Mouse (Mus musculus): ENCODE measurements at regions not wholly inside any gene's neighbourhood (a gene's known extent, or its start where the extent isn't known, plus 50 kb on each side); places are given as distances from the start of the nearest gene placed in this dataset.
"Not testable (repeated sequence)": the region's sequence is repeated elsewhere in the genome, so short reads cannot be mapped to it uniquely, and the experiment has no call there.

DNA sequence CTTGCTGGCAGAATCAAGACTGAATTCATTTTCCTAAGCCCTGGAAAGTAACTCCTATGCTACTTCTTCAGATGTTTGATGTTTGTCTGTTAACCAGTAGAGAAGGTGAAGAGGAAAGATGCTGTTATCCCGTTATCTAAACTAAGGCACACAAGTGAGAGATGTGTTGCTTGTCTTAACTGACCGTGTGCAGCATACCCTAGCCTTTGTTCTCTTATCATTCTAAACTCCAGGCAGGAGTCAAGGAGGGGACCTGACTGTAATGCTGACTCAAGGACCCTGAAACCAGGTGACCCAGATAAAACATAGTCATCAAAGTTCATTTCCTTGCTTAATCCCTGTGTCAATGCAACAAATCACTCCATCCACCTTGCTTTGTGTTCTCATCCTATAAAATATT lies 136.7 kb downstream of the Car2 start:
- no peak for DNase-seq (ENCODE audit: low spot score)

DNA sequence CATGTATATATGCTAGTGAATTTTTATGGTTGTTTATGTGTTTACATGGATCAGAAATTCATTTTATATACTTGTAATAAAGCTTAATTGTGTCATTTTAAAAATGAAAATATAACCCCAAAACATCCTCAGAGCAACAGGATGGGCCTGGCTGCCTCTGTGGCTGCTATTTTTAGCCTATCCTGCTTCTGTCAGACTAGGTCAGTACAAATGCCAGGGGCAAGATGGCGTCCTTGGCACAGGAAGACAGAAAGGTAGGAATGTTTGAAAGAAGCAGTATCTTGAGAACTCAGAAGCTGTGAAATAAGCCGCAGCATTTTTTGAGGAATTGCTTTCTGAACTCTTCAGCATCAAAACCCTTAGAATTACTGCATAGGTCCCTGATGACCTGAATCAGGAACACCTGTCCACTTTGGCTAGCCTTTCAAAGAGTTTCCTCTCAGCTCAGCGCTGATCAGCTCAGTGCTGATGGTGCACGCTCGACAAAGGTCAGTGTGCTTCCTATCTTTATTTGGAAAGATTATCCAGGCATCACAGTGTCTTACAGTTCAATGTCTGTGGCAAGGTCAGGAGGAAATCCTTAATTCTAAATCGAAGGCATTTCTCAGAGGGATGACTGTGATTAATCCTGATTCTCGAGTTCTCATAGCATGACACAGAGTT lies 154.9 kb downstream of the Car2 start:
- no peak for DNase-seq (ENCODE audit: low spot score)

DNA sequence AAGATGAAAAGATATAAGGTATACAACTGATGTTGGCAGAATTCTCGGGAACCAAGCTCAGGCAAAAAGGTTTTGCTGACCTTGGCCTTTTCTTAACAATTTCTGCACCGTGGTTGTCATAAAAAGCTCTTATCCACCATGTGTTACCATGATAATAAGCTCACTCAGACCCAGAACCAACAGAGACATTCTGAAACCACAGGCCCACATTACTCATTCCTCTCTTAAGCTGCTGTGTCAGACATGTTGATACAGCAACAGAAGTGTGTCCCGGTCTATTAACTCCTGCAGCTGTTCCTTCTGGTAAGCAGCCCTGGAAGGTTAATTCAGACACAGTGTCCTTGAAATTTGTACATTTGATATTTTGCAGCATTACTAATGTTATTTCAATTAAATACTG lies 167.9 kb downstream of the Car2 start:
- DNase-seq (ENCODE audit: low spot score), result no peak

DNA sequence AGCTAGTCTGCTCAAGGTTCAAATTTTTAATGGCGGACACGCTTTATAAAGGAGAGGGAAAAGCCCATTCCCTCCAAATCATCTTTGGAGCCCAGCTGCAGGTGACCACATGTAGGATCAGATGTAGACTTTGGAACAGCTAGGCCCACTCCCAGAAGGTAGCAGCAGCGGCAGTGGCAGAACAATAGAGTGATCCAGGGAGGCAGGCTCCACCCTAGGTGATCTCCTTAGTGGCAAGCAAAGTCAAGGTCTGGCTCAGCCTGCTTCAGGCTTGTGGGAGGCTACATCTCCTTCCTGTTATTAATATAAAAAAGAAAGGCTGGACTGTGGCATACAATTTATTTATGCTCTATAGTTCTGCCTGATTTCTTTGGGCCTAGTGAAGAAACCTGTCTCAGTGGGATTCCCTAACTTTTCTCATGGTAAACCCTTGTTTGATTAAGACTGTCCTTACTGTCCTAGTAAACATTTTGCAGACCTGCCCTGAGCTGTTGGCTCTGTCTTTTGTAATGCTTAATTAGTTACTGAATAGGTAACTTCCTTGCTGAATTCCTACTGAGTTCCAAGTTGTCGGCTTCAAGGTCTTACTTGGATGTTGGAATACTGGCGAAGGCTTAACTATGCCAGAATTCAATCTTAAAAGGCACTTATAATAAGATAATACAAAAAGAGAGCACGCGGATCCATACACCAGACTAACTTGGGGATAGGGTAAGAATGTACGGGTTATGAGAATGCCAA lies 169.6 kb downstream of the Car2 start:
- not testable (repeated sequence) for DNase-seq (ENCODE audit: low spot score)

DNA sequence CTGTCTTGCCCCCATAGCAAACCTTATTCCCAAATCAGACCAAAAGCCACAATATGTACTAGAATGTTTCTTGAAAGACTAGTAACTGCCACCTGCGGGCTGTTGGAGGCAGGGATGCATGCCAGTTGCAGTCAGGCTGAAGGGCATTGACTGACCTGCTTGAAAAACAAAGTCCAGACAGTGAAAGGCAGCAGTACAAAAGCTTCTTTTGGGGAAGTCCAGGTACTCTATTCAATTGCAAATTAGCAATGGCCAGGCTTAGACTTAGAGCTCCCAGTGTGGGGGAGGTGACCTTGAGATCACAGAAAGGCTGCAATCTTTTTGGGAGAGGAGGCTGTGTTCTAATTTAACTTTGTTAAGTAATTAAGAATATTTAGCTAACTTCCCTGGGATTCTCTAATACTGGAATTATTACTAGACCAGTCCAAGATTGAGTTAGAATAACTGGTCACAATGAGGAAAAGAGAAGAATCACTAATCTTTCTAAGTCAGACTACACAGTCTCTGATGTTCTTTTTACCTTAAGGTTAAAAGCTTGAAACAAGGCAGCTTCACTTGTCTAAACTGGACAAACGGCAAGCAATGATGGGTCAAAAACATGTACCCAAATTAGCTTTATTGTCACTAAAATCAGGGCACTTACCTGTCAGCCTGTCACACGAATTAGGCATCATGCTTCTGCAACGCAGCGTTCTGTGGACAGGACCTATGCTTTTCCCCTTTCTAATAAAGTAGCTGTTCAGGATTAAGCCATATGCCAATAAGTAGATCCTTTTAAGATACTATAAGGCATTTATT lies 170.9 kb downstream of the Car2 start:
- DNase-seq (ENCODE audit: low spot score), result not testable (repeated sequence)

DNA sequence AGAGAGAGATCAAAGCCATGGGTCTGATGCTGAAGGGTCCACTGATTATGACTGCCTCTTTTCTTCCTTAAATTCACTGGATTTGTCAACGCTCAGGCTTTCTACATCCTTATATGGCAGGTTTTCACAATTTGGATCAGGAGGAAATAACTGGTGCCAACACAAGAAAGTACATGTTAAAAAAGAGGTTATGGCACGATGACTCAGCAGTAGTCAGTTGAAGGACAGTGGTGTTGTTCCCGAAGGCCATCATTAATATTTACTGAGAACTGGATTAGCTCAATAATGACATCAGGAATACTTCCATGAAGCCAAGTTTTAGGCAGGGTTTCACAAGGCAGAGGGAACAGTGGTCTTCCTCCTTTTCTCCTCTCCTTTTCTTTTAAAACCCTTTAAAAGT lies 179.6 kb downstream of the Car2 start:
- DNase-seq (ENCODE audit: low spot score), result no peak

DNA sequence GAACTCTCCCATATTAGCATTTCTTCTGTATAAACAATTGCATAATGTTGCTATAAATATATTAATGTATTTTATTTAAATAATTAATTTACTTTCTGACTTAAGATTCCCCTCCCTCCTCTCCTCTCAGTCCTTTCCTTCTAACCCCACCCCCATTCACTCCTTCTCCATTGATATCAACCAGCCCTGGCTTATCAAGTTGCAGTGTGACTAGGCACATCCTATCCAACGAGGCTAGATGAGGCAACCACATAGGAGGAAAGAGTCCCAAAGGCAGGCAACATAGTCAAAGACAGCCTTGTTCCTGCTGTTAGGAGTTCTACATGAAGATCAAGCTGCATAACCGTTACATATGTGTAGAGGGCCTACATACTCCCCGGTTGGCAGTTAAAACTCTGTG lies 182.2 kb downstream of the Car2 start:
- DNase-seq (ENCODE audit: low spot score), result no peak

DNA sequence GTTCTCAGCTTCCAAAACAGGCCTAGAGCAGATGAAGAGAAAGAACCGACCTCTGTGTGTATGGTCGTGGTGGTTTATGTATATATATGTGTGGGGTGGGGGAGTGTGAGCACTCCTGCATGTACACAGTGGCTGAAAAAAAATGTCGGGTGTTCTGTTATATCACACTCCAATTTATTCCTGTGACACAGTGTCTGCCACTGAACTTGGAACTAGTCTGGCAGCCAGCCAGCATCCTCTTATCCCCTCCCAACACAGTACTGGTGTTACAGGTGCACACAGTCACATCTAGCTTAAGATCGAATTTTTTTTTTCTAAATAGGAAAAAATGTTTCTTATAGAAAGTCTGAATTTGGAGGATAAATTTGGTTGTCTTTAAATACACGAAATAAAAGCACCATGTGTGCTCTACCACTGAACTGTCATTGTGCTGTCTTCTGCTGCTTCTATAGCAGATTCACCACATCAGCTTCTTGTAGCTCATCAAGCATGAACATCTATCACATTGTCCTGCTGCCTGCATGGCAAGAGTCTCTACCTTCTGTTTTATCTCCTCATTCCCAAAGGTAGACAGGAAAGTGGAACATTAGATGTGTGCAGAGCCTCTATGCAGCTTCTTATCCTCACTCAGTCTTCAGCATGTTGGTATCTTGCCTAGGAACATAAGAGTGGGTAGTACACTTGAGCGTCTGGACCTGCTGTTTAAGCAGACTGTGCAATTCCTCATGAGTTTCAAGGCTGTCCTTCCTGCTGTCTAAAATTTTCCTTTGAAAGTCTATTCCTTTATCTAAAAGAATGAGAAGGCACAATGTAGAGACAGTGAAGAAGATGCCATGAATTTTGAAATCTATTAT lies 185.2 kb downstream of the Car2 start:
- peak; percentile 22 for DNase-seq (ENCODE audit: low spot score)

DNA sequence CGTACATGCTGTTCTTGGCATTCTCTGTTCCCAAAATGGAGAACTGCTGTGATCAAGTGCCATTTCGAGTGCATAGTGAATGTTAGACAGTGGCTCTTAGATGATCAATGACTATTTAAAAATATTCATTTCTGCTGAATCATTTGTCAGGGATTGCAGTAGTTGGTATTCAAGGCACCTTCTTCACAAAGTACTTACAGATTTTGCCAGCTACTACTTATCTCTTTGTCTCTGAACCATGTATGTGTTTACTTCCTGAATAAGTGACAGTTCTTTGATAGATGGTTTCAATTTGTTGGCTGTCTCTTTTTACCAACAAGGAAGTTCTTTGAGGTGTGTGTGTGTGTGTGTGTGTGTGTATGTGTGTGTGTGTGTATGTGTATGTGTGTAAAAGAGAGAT lies 187.3 kb downstream of the Car2 start:
- DNase-seq (ENCODE audit: low spot score), result no peak

DNA sequence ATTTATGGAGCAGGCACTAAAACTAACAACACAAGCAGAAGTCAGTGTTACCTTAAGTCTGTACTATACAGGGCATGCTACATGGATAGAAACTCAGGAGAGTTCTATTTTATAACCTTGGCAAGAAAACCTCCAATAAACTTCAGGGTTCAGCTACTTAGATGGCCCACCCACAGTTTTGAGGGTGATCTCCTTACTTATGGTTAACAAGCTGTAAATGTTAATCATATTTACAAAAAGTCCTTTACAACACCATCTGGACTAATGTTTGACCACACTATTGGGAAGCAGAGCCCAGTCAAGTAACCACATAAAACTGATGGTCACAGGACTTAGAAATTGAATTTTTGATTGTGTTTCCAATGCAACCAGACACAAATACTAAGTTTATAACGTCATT lies 187.8 kb downstream of the Car2 start:
- no peak for DNase-seq (ENCODE audit: low spot score)

DNA sequence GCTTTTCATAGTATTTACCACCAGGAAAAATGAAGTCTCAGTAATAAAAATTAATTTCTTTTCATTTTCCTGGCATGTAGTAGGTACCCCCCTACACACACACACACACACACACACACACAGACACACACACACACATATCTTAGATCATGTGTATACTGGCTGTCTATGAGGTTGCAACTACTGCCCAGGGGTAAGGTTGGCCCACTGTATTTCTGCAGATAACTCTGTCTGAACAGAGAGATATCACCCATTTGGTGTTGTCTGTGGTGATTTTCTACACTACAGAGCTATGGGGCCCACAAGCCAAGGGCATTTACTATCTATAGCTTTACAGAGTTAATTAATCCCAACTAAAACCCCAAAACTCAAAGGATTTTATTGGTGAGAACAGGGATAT lies 188.9 kb downstream of the Car2 start:
- DNase-seq (ENCODE audit: low spot score), result no peak

DNA sequence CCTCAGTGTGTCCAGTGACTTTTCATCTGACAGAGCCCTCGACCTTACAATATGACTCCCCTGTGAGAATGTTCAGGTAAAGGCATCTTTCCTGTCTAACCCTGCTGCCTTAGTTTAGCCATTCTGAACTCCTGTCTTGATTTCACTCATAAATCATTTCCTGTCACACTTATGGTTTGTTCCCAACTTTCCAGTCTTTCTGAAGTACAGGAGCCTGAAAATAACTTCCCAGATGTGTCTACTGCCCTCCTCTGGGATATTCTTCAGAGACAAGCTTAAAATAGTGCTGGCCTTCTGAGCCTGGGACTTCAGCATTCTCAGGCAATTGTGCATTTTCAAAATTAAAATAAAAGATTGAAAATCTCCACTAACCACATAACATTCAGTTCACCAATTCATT lies 204.1 kb downstream of the Car2 start:
- no peak for DNase-seq (ENCODE audit: low spot score)

DNA sequence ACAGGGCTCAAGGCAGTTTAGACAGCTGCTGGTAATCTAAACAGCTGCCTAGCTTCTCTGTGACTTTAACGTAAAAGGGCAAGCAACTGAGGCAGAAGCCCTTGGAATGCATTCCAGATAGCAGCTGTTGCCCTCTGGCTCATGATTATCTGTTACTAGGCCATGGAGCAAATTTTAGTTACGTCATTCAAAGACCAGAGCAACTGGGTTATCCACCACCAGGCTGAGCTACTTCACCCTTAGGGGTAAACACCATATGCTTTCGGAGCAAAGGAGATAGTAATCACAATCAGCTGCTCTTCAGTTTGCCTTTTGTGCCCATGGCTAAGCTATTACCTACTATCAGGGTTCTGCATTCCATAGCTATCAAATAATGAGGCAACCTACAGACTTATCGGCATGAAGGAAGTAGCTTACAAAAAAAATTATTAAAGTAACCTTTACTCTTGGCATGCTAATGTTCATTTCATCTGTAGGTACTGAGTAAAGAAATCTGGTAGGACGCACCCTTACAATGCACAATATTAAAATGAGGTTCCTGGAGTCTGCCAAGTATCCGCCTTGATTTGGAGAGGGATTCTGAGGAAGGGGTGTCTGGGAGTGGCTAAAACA lies 212.2 kb downstream of the Car2 start:
- DNase-seq (ENCODE audit: low spot score), result no peak

DNA sequence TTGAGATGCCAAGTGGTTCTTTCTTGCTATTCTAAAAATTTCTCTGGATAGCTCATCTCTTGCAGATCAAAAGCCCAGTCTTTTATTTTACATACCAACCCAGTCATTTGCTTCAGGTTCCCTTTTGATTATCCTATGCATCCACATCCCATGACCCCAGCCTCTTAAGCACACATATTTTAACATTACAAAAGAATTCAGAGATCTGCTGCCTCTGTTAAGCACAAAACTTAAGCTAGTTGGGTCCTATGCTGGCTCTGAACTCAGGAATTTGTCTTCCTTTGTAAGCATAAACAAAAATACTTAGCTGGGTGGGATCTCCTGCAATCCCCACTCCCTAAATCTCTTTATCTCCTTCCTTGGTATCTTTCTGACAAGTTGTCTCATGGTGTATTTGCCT lies 212.9 kb downstream of the Car2 start:
- DNase-seq (ENCODE audit: low spot score), result no peak

DNA sequence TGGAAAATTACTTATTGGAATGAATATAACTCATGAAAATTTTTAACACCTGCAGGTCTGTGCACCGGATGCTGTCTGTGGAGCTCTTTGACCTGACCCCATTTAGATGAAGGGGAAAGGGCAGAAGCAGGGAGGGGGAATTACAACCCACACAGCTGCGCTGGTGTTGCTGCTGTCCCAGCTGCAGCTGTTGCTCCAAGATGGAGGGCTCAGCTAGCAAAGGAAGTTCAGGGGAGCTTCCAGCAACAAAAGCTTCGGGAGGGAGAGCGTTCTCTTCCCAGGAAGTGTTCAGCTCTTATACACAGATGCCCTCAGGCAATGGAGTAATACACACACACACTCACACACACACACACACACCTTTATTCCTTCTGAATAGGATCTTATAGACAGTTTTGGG lies 219.6 kb downstream of the Car2 start:
- DNase-seq (ENCODE audit: low spot score), result no peak

DNA sequence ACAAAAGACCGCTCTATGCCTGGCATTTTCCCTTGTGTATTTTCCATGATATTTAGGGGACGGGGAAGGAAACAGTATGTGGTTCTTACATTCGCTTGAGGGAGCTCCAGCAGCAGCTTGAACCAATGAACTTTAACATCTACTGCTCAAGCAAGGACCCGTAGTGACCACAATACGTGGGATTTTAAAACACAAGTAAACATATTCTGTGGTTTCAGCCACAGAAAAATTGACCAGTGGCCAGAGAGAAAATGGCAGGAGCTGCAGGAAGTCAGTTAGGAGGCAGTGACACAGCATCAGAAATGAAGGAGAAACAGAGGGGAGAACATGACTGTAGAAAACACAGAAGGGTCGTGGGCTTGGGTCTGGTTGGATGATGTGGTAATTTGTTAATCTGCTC lies 220.2 kb downstream of the Car2 start:
- DNase-seq (ENCODE audit: low spot score), result no peak

DNA sequence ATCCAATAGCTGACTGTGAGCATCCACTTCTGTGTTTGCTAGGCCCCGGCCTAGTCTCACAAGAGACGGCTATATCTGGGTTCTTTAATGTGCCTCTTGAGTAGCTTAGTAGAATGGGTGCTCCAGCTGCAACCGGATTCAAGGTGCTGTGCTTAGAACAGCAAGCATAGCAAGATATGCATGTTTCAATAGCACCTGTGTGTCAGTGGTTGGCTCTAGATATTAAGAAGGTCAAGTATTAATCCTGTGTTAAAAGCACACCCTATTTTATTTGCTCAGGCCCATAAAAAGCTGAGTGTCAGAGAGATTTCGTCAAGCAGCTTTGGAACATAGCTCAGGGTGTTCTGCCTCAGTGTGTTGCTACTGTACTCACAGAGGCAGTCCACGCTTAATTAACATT lies 221.2 kb downstream of the Car2 start:
- no peak for DNase-seq (ENCODE audit: low spot score)

DNA sequence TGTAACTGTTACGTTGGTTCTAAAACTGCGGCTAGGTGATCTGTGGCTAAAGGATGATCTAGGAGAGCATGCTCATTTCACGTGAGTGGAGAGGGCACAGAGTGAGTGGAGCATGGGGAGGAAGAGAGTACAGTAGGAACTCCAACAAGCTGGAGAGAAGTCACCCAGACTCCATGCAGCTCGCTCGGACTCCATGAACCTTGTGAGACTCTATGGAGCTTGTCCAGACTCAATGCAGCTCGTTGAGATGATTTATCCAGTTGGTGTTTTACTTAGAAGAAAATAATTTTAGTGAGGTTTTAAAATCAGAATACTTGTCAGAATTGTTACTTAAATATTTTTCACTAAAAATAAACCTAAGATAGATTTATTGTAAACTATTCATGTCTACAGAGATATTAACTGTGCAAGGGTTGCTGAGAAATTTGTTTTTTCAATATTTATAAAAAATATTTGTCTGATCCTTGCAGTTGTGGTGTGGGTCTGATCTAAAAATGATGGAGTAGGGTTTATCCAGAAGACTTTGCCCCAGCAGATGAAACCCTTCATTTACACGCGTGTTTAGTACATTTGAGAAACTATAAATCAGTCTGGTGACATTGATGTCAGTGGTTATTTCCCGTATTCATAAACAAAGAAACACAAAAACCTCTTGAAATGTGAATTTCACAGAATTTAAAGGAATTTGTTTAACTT lies 222.3 kb downstream of the Car2 start:
- DNase-seq (ENCODE audit: low spot score), result no peak

DNA sequence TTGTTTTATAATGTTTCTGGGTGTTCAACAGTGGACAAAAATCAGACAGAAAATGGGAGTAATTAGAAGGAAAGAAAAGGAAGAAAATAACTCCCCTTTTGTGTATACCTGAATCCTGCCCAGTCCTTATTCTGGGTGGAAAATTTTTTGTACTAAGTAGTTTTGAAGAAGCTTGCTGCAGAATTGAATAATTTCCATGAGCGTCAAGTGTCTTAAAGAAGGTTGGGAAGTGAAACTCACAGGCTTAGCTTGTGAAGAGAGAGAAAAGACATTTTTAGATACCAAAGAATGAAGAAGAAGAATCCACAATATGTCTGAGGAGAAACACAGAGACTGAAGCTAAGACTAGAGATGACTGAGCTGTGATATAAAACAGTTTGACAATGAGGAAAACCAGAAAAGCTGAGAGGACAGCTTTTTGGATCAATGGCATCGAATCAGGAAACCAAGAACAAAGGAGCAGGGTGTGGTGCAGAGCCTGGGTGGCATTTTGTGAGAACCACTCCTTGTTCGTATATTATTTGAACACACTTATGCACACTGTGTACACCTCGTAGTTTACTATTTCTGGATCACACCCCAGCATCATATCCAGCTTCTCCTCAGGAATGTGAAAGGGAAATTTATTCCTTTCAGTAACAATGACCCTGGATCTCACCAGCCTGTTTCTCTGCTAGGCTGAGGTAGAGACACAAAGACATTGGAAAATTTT lies 221.9 kb downstream of the Gm9733 start:
- no peak for DNase-seq (ENCODE audit: low spot score)

DNA sequence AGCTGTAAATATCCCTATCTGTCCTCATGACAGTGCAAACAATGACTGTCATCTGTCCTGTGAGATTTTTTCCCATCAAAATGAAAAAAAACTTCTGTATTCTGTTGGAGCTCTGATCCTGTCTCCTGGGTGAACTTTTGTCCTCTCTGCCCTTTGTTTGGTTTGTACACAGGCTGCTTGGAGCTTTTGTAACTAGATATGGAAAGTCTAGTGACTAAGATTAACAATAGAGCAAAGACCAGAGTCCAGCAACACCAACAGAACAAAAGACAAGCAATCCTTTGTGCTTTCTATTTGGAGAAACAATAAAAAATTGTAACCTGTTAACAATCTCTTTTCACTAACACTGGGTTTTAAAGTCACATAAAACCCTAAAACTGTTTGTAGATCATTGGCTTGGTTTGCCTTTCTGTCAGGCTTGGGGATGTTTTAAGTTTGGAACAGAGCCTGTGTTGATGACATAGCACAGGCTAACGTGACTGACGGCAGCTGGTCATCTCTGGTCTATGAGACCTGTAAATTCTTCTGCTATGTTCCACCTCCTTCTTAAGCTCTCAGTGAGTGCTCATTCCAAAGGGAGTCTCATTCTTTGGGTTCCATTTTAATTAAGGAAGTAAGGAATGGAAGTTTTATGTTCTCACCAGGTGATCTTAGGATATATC lies 219.8 kb downstream of the Gm9733 start:
- DNase-seq (ENCODE audit: low spot score), result no peak

All from layer of hippocampus, adult 9-10 months (tissue).